Mouse (Mus musculus) ES-Bruce4 (cell line): Measurements from ENCODE around the gene Umad1.

Experiments used
- CTCF ChIP-seq: IDR thresholded peaks from one replicate; pipeline ENCODE4 v1.8.1; 2011; ENCODE audit warnings: low read depth, low read length
- POLR2A ChIP-seq: IDR thresholded peaks from one replicate; pipeline ENCODE4 v1.8.1; 2011; ENCODE audit warnings: low read length; ENCODE audit not compliant: insufficient read depth

GRCm38 (mm10) chr6:8360805-8361204 is 101.7 kb downstream of the Umad1 start:
- TF ChIP-seq POLR2A (no peak), CTCF (no peak)
